Mouse (Mus musculus): ENCODE data around the gene Ergic3.

DNA sequence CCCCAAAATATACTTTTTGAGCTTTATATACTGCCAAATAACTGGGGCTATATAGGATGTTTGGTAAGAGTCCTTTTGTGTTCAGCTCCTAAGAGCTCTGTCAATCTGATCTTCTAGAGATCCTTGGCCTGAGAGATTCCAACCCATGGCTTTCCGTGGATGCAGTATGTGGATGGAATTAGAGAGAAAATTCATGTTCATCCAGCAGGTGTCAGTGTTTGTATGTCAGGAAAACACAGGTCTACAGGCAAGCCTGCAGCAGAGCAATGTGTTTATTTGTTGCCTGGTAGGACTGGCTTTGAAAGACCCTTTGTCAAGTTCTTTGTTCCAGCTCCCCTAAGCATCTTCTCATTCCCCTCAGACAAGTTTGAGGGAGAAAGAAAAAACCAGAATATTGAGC, 44.9 kb upstream of the Ergic3 start:
- no peak for TF ChIP-seq EP300 (optimal IDR thresholded peaks at IDR 0.05)
- TF ChIP-seq CTCF (IDR thresholded peaks at IDR 0.05; ENCODE audit: low read depth) = peak; percentile 79
